Mouse (Mus musculus): ENCODE data around the gene Arhgef28. TPM values are rescaled to one million over a fixed set of nuclear protein-coding genes. Genes with fewer than 3 reads are reported as not detected.

Gene Arhgef28
- polyA plus RNA-seq, 1 experiment from 2014 or later: 10.3 TPM

- Histone ChIP-seq H3K9ac (ENCODE audit: low read length) (peak overlapping the region; percentile 20), H3K9me3 (replicated peaks; ENCODE audit: control insufficient read depth, low read length) (no peaks in the 10 kb centered on the region), H3K27me3 (ENCODE audit: control insufficient read depth, insufficient read depth, low read length) (no peaks in the 10 kb centered on the region), H3K4me3 (ENCODE audit: low read length) (peak overlapping the region; percentile 24), H3K27ac (ENCODE audit: low read length) (peak overlapping the region; percentile 61), H3K4me1 (ENCODE audit: control insufficient read depth, insufficient read depth, low read length) (peaks cover 19% of the 10 kb centered on the region), H3K4me2 (ENCODE audit: low read depth, low read length) (peak overlapping the region; percentile 59), H3K36me3 (ENCODE audit: control insufficient read depth, insufficient read depth) (no peaks in the 10 kb centered on the region)
- ATAC-seq (replicated peaks; ENCODE audit: extremely low read depth, insufficient read depth, low FRiP score): peak; percentile 55; the same call in 1 of the 2 replicates
- 17% methylated on average over 14 of the region's 14 CpGs for WGBS
Measured at GRCm38 (mm10) chr13:98124113-98124745, 82.0 kb downstream of the Arhgef28 start.

- 74% methylated on average over 4 of the region's 4 CpGs for WGBS
- no peak overlapping the region for H3K4me2 ChIP-seq (ENCODE audit: low read depth, low read length)
- no peak for ATAC-seq (replicated peaks; ENCODE audit: extremely low read depth, insufficient read depth, low FRiP score)
- H3K4me1 ChIP-seq (ENCODE audit: control insufficient read depth, insufficient read depth, low read length): peaks cover 19% of the 10 kb centered on the region
- no peaks in the 10 kb centered on the region for H3K36me3 ChIP-seq (ENCODE audit: control insufficient read depth, insufficient read depth)
- H3K4me3 ChIP-seq (ENCODE audit: low read length): no peak overlapping the region
- no peak overlapping the region for H3K27ac ChIP-seq (ENCODE audit: low read length)
- no peaks in the 10 kb centered on the region for H3K27me3 ChIP-seq (ENCODE audit: control insufficient read depth, insufficient read depth, low read length)
- no peaks in the 10 kb centered on the region for H3K9me3 ChIP-seq (replicated peaks; ENCODE audit: control insufficient read depth, low read length)
- no peak overlapping the region for H3K9ac ChIP-seq (ENCODE audit: low read length)
Measured at GRCm38 (mm10) chr13:98122766-98123165, 83.5 kb downstream of the Arhgef28 start.

GRCm38 (mm10) chr13:98121993-98122392 is 84.2 kb downstream of the Arhgef28 start:
- Histone ChIP-seq H3K4me3 (ENCODE audit: low read length) (no peak overlapping the region), H3K36me3 (ENCODE audit: control insufficient read depth, insufficient read depth) (no peaks in the 10 kb centered on the region), H3K9me3 (replicated peaks; ENCODE audit: control insufficient read depth, low read length) (no peaks in the 10 kb centered on the region), H3K4me2 (ENCODE audit: low read depth, low read length) (no peak overlapping the region), H3K27ac (ENCODE audit: low read length) (no peak overlapping the region; the same call in 1 of the 2 replicates), H3K4me1 (ENCODE audit: control insufficient read depth, insufficient read depth, low read length) (peaks cover 22% of the 10 kb centered on the region), H3K9ac (ENCODE audit: low read length) (no peak overlapping the region), H3K27me3 (ENCODE audit: control insufficient read depth, insufficient read depth, low read length) (no peaks in the 10 kb centered on the region)
- 56% methylated on average over 5 of the region's 5 CpGs for WGBS
- ATAC-seq (replicated peaks; ENCODE audit: extremely low read depth, insufficient read depth, low FRiP score): no peak

- Histone ChIP-seq H3K27ac (ENCODE audit: low read length) (peak overlapping the region; percentile 14), H3K9ac (ENCODE audit: low read length) (no peak overlapping the region), H3K4me1 (ENCODE audit: control insufficient read depth, insufficient read depth, low read length) (peaks cover 22% of the 10 kb centered on the region), H3K4me3 (ENCODE audit: low read length) (no peak overlapping the region), H3K27me3 (ENCODE audit: control insufficient read depth, insufficient read depth, low read length) (no peaks in the 10 kb centered on the region), H3K36me3 (ENCODE audit: control insufficient read depth, insufficient read depth) (no peaks in the 10 kb centered on the region), H3K4me2 (ENCODE audit: low read depth, low read length) (no peak overlapping the region), H3K9me3 (replicated peaks; ENCODE audit: control insufficient read depth, low read length) (no peaks in the 10 kb centered on the region)
- 86% methylated on average over 4 of the region's 4 CpGs for WGBS
- no peak for ATAC-seq (replicated peaks; ENCODE audit: extremely low read depth, insufficient read depth, low FRiP score)
Measured at GRCm38 (mm10) chr13:98121124-98121470, 85.1 kb downstream of the Arhgef28 start.

GRCm38 (mm10) chr13:98120356-98121123 is 85.7 kb downstream of the Arhgef28 start:
- Histone ChIP-seq H3K36me3 (ENCODE audit: control insufficient read depth, insufficient read depth) (no peaks in the 10 kb centered on the region), H3K9me3 (replicated peaks; ENCODE audit: control insufficient read depth, low read length) (no peaks in the 10 kb centered on the region), H3K4me3 (ENCODE audit: low read length) (no peak overlapping the region), H3K27ac (ENCODE audit: low read length) (peak overlapping the region; percentile 14), H3K4me1 (ENCODE audit: control insufficient read depth, insufficient read depth, low read length) (peaks cover 22% of the 10 kb centered on the region), H3K4me2 (ENCODE audit: low read depth, low read length) (no peak overlapping the region), H3K27me3 (ENCODE audit: control insufficient read depth, insufficient read depth, low read length) (no peaks in the 10 kb centered on the region), H3K9ac (ENCODE audit: low read length) (no peak overlapping the region)
- ATAC-seq (replicated peaks; ENCODE audit: extremely low read depth, insufficient read depth, low FRiP score): no peak; the same call in 1 of the 2 replicates
- WGBS: 71% methylated on average over 11 of the region's 11 CpGs

- H3K4me1 ChIP-seq (ENCODE audit: control insufficient read depth, insufficient read depth, low read length): peaks cover 8% of the 10 kb centered on the region; the same call in 1 of the 2 replicates
- H3K27me3 ChIP-seq (ENCODE audit: control insufficient read depth, insufficient read depth, low read length): no peaks in the 10 kb centered on the region
- no peak overlapping the region for H3K4me3 ChIP-seq (ENCODE audit: low read length)
- no peak overlapping the region for H3K27ac ChIP-seq (ENCODE audit: low read length)
- no peaks in the 10 kb centered on the region for H3K9me3 ChIP-seq (replicated peaks; ENCODE audit: control insufficient read depth, low read length)
- ATAC-seq (replicated peaks; ENCODE audit: extremely low read depth, insufficient read depth, low FRiP score): peak; percentile 53
- no peaks in the 10 kb centered on the region for H3K36me3 ChIP-seq (ENCODE audit: control insufficient read depth, insufficient read depth)
- no peak overlapping the region for H3K4me2 ChIP-seq (ENCODE audit: low read depth, low read length)
- WGBS: 43% methylated on average over 4 of the region's 4 CpGs
- no peak overlapping the region for H3K9ac ChIP-seq (ENCODE audit: low read length)
Measured at GRCm38 (mm10) chr13:98118291-98118690, 87.9 kb downstream of the Arhgef28 start.

GRCm38 (mm10) chr13:98117566-98118254 is 88.5 kb downstream of the Arhgef28 start:
- peak; percentile 57 for ATAC-seq (replicated peaks; ENCODE audit: extremely low read depth, insufficient read depth, low FRiP score)

GRCm38 (mm10) chr13:98115650-98116049 is 90.6 kb downstream of the Arhgef28 start:
- Histone ChIP-seq H3K4me1 (ENCODE audit: control insufficient read depth, insufficient read depth, low read length) (0 out of 2 replicates have a peak, but pooled peaks cover 5% of the 10 kb centered on the region), H3K4me2 (ENCODE audit: low read depth, low read length) (no peak overlapping the region), H3K4me3 (ENCODE audit: low read length) (no peak overlapping the region), H3K9ac (ENCODE audit: low read length) (no peak overlapping the region), H3K36me3 (ENCODE audit: control insufficient read depth, insufficient read depth) (no peaks in the 10 kb centered on the region), H3K27me3 (ENCODE audit: control insufficient read depth, insufficient read depth, low read length) (no peaks in the 10 kb centered on the region), H3K9me3 (replicated peaks; ENCODE audit: control insufficient read depth, low read length) (no peaks in the 10 kb centered on the region), H3K27ac (ENCODE audit: low read length) (no peak overlapping the region)
- 53% methylated on average over 6 of the region's 6 CpGs for WGBS
- no peak for ATAC-seq (replicated peaks; ENCODE audit: extremely low read depth, insufficient read depth, low FRiP score)

More at GRCm38 (mm10) chr13:98117566-98118254, 88.5 kb downstream of the Arhgef28 start:
- Histone ChIP-seq H3K36me3 (ENCODE audit: control insufficient read depth, insufficient read depth) (no peaks in the 10 kb centered on the region), H3K4me3 (ENCODE audit: low read length) (no peak overlapping the region), H3K4me1 (ENCODE audit: control insufficient read depth, insufficient read depth, low read length) (peaks cover 8% of the 10 kb centered on the region; the same call in 1 of the 2 replicates), H3K27me3 (ENCODE audit: control insufficient read depth, insufficient read depth, low read length) (no peaks in the 10 kb centered on the region), H3K9me3 (replicated peaks; ENCODE audit: control insufficient read depth, low read length) (no peaks in the 10 kb centered on the region), H3K4me2 (ENCODE audit: low read depth, low read length) (no peak overlapping the region), H3K9ac (ENCODE audit: low read length) (no peak overlapping the region), H3K27ac (ENCODE audit: low read length) (peak overlapping the region; percentile 64)
- WGBS: 64% methylated on average over 7 of the region's 7 CpGs

- Histone ChIP-seq H3K9me3 (replicated peaks; ENCODE audit: control insufficient read depth, low read length) (no peaks in the 10 kb centered on the region), H3K9ac (ENCODE audit: low read length) (no peak overlapping the region), H3K4me2 (ENCODE audit: low read depth, low read length) (no peak overlapping the region), H3K4me3 (ENCODE audit: low read length) (no peak overlapping the region), H3K27me3 (ENCODE audit: control insufficient read depth, insufficient read depth, low read length) (no peaks in the 10 kb centered on the region), H3K36me3 (ENCODE audit: control insufficient read depth, insufficient read depth) (no peaks in the 10 kb centered on the region), H3K4me1 (ENCODE audit: control insufficient read depth, insufficient read depth, low read length) (0 out of 2 replicates have a peak, but pooled peaks cover 5% of the 10 kb centered on the region), H3K27ac (ENCODE audit: low read length) (no peak overlapping the region)
- no peak for ATAC-seq (replicated peaks; ENCODE audit: extremely low read depth, insufficient read depth, low FRiP score)
- 77% methylated on average over 4 of the region's 4 CpGs for WGBS
Measured at GRCm38 (mm10) chr13:98115051-98115450, 91.2 kb downstream of the Arhgef28 start.

Data from heart, embryonic 16.5 days (tissue).